Mouse (Mus musculus): ENCODE data around the gene Pafah1b3. TPM values are rescaled to one million over a fixed set of nuclear protein-coding genes. Genes with fewer than 3 reads are reported as not detected.

Gene Pafah1b3
- polyA plus RNA-seq, 1 experiment from 2014 or later: 513 TPM

DNA sequence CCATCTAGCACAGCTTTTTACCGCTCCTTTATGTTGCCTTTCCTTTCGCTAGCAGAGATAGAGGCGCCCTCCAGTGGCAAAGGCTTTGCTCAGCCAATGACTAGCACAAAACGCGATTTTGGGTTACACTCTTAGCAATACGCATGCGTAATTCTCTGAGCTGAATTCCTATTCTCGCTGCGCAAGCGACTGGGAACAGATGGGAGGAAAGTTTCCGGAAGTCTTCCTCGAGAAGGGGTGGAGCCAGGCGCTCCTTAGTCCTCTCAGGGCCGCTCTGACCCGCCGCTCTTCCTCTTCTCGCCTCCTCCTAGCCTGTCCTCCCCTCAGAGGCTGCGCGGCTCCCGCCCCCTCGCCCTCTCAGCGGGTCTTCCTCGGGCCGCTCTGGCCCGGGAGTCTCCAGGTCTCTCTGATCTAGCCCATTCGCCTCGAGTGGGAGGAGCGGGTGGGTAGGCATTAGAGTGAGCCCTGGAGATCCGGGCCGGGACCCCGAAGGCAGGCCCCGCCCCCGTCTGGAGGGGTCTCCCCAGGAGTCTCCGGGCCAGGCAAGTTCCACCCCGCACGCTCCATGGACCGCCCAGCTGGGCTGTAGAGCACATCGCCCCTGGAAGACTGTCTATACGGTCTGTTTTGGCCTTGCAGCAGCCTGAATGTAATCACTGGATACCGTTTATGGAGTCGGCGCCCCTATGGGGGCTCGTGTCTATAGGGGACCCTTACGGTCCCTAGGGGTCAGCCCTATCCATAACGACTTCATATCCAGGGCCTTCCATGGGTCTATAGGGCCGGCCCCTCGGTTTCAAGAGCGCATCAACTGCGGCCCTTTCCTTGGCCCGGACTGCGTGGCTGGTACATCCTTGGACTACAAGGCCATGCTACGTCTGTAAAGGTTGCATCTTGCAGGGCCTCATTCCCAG lies 19.0 kb upstream of the Pafah1b3 start, which contains the start of gene Megf8:
Gene Megf8, plus strand, starts transcription at position 633 of the 914 bp plus-strand sequence.
- Histone ChIP-seq H3K4me1 (peaks cover 44% of the 10 kb centered on the region), H3K27ac (peak within 1 kb of the TSS; percentile 85), H3K27me3 (peaks cover 44% of the 10 kb centered on the region), H3K36me3 (ENCODE audit: poor library complexity, severe bottlenecking) (no peaks in the 10 kb centered on the region; the same call in 1 of the 2 replicates), H3K4me2 (peak within 1 kb of the TSS; percentile 94), H3K9ac (peak within 1 kb of the TSS; percentile 83), H3K9me3 (replicated peaks) (no peaks in the 10 kb centered on the region), H3K4me3 (peak within 1 kb of the TSS; percentile 67)
- WGBS: 1% methylated on average over 52 of the region's 52 CpGs
- ATAC-seq: peak; percentile 98

GRCm38 (mm10) chr7:25315306-25316041 lies 17.7 kb upstream of the Pafah1b3 start:
- peak overlapping the region; percentile 94 for H3K4me2 ChIP-seq
- WGBS: under 1% methylated on average over 43 of the region's 69 CpGs
- H3K4me3 ChIP-seq: peak overlapping the region; percentile 67
- no peak overlapping the region for H3K27ac ChIP-seq
- ATAC-seq: no peak
- peaks cover 35% of the 10 kb centered on the region for H3K4me1 ChIP-seq
- H3K9ac ChIP-seq: peak overlapping the region; percentile 64
- H3K9me3 ChIP-seq (replicated peaks): no peaks in the 10 kb centered on the region
- no peaks in the 10 kb centered on the region; the same call in 1 of the 2 replicates for H3K36me3 ChIP-seq (ENCODE audit: poor library complexity, severe bottlenecking)
- H3K27me3 ChIP-seq: peaks cover 54% of the 10 kb centered on the region

- H3K9me3 ChIP-seq (replicated peaks): no peaks in the 10 kb centered on the region
- H3K9ac ChIP-seq: peak overlapping the region; percentile 64
- H3K27ac ChIP-seq: no peak overlapping the region
- H3K4me1 ChIP-seq: peaks cover 35% of the 10 kb centered on the region
- H3K27me3 ChIP-seq: peaks cover 54% of the 10 kb centered on the region
- no peak for ATAC-seq
- H3K4me3 ChIP-seq: peak overlapping the region; percentile 67
- H3K36me3 ChIP-seq (ENCODE audit: poor library complexity, severe bottlenecking): no peaks in the 10 kb centered on the region; the same call in 1 of the 2 replicates
- peak overlapping the region; percentile 94 for H3K4me2 ChIP-seq
- WGBS: 1% methylated on average over 47 of the region's 51 CpGs
Observed at GRCm38 (mm10) chr7:25314606-25315305, 17.0 kb upstream of the Pafah1b3 start.

DNA sequence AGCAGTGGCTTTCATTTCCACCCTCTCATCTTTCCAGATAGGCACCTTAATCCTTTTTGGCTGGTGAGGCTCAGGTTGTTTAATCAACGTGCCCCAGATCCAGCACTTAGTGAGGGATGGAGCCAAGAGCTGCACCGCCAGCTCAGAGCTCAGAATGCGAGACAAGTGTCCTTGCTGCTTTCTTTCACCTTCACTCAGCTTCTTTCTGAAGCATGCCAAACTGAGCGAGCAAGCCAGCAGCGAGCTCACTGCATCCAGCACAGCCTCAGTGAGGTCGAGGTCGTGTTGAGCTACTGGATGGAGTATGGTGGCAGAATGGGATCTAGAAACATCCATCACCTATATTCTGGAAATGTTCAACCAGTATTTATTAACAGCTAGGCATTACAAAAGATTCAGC lies 15.5 kb upstream of the Pafah1b3 start:
- H3K27me3 ChIP-seq: peaks cover 60% of the 10 kb centered on the region
- no peak overlapping the region for H3K4me3 ChIP-seq
- H3K9ac ChIP-seq: no peak overlapping the region
- WGBS: 35% methylated on average over 7 of the region's 7 CpGs
- no peak for ATAC-seq
- no peak overlapping the region for H3K27ac ChIP-seq
- H3K36me3 ChIP-seq (ENCODE audit: poor library complexity, severe bottlenecking): no peaks in the 10 kb centered on the region
- peaks cover 31% of the 10 kb centered on the region for H3K4me1 ChIP-seq
- H3K9me3 ChIP-seq (replicated peaks): no peaks in the 10 kb centered on the region
- H3K4me2 ChIP-seq: no peak overlapping the region

DNA sequence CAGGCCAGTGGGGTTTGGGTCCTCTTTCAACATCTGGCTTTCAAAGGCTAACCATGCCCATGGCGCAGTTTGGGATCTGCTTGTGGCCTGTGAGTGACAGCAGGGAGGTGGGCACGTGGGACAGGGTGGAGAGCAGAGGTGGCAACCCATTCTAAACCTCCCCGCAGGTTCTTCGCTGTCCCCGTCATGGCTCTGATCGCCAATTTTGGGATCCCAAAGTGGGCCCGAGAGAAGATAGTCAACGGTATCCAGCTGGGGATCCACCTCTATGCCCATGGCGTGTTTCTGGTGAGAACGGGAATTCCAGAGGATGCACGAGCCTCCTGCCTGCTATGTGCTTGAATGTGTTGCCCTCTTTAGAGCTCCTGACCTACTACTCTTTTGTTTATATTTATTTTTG lies 13.4 kb upstream of the Pafah1b3 start:
- H3K9me3 ChIP-seq (replicated peaks): no peaks in the 10 kb centered on the region
- H3K27me3 ChIP-seq: peaks cover 72% of the 10 kb centered on the region
- no peak overlapping the region for H3K4me2 ChIP-seq
- H3K27ac ChIP-seq: no peak overlapping the region
- WGBS: 82% methylated on average over 11 of the region's 11 CpGs
- no peak overlapping the region for H3K4me3 ChIP-seq
- ATAC-seq: no peak
- H3K9ac ChIP-seq: no peak overlapping the region
- H3K36me3 ChIP-seq (ENCODE audit: poor library complexity, severe bottlenecking): no peaks in the 10 kb centered on the region
- peaks cover 19% of the 10 kb centered on the region for H3K4me1 ChIP-seq

DNA sequence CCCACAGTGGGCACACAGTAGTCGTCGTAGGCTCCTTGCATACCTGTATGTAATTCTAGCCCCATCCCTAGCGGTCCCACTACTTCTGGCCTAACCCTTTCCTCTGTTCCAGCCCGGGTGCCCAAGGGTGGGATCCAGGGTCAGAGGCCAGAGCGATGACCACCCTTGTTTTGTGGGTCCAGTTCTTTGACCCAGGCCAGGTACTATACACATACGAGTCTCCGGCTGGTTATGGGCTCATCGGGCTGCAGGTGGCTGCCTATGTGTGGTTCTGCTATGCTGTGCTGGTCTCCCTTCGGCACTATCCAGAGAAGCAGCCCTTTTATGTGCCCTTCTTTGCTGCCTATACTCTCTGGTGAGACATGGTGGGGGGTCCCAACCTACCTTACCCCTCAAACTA lies 11.6 kb upstream of the Pafah1b3 start:
- no peaks in the 10 kb centered on the region for H3K9me3 ChIP-seq (replicated peaks)
- no peaks in the 10 kb centered on the region for H3K36me3 ChIP-seq (ENCODE audit: poor library complexity, severe bottlenecking)
- ATAC-seq: no peak
- H3K4me1 ChIP-seq: peaks cover 10% of the 10 kb centered on the region
- H3K4me3 ChIP-seq: no peak overlapping the region
- peaks cover 54% of the 10 kb centered on the region for H3K27me3 ChIP-seq
- H3K9ac ChIP-seq: no peak overlapping the region
- WGBS: 92% methylated on average over 9 of the region's 9 CpGs
- H3K27ac ChIP-seq: no peak overlapping the region
- H3K4me2 ChIP-seq: no peak overlapping the region

DNA sequence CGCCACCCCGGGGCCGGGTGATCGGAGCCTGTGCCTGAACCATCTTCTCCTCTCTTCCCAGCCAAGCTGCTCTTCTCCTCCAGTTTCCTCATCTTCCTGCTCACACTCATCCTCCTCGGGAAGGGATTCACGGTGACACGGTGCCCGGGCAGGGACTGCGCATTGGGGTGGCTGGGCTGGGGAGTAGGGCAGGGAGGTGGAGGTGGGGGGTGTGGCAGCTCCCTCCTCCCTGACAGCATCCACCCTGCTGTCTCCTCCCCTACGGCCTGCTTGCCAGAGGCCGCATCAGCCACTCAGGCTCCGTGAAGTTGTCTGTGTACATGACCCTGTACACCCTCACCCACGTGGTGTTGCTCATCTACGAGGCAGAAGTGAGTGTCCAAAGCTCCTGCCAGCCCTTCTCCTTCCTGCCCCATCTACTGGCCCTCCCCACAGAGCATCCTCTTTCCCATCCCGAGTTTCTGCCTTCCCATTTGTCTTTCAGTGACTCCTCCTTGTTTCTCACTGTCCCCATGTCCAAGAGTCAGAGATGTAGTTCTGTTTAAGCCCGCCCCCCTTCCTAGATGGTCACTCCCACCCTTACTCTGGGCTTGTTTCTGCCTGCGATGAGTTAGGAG lies 11.0 kb upstream of the Pafah1b3 start:
- H3K4me2 ChIP-seq: no peak overlapping the region
- H3K27me3 ChIP-seq: peaks cover 48% of the 10 kb centered on the region
- no peaks in the 10 kb centered on the region for H3K36me3 ChIP-seq (ENCODE audit: poor library complexity, severe bottlenecking)
- H3K27ac ChIP-seq: no peak overlapping the region
- ATAC-seq: no peak
- 69% methylated on average over 17 of the region's 17 CpGs for WGBS
- peaks cover 10% of the 10 kb centered on the region for H3K4me1 ChIP-seq
- no peak overlapping the region for H3K9ac ChIP-seq
- H3K4me3 ChIP-seq: no peak overlapping the region
- no peaks in the 10 kb centered on the region for H3K9me3 ChIP-seq (replicated peaks)

GRCm38 (mm10) chr7:25306614-25306996 lies 8.8 kb upstream of the Pafah1b3 start:
- H3K27ac ChIP-seq: peak overlapping the region; percentile 31; the same call in 1 of the 2 replicates

GRCm38 (mm10) chr7:25305956-25306613 lies 8.3 kb upstream of the Pafah1b3 start, which contains the start of gene Tmem145:
Tmem145 (plus strand) TSS chr7:25306106.
- WGBS: under 1% methylated on average over 47 of the region's 47 CpGs
- Histone ChIP-seq H3K27ac (peak within 1 kb of the TSS; percentile 66), H3K9me3 (replicated peaks) (no peaks in the 10 kb centered on the region), H3K9ac (peak within 1 kb of the TSS; percentile 71), H3K4me3 (peak within 1 kb of the TSS; percentile 48), H3K27me3 (peaks cover 21% of the 10 kb centered on the region), H3K4me1 (peaks cover 11% of the 10 kb centered on the region), H3K4me2 (peak within 1 kb of the TSS; percentile 80), H3K36me3 (ENCODE audit: poor library complexity, severe bottlenecking) (no peaks in the 10 kb centered on the region)
- ATAC-seq: peak; percentile 75

More at GRCm38 (mm10) chr7:25306614-25306996, 8.8 kb upstream of the Pafah1b3 start:
- H3K9me3 ChIP-seq (replicated peaks): no peaks in the 10 kb centered on the region
- peak overlapping the region; percentile 71 for H3K9ac ChIP-seq
- peaks cover 26% of the 10 kb centered on the region for H3K27me3 ChIP-seq
- peak overlapping the region; percentile 80 for H3K4me2 ChIP-seq
- H3K4me3 ChIP-seq: peak overlapping the region; percentile 48
- ATAC-seq: peak; percentile 34; the same call in 1 of the 2 replicates
- no peaks in the 10 kb centered on the region for H3K36me3 ChIP-seq (ENCODE audit: poor library complexity, severe bottlenecking)
- peaks cover 10% of the 10 kb centered on the region for H3K4me1 ChIP-seq
- WGBS: 51% methylated on average over 2 of the region's 2 CpGs

- Histone ChIP-seq H3K36me3 (ENCODE audit: poor library complexity, severe bottlenecking) (no peaks in the 10 kb centered on the region), H3K4me1 (peaks cover 14% of the 10 kb centered on the region), H3K9me3 (replicated peaks) (no peaks in the 10 kb centered on the region), H3K9ac (peak overlapping the region; percentile 71), H3K4me2 (peak overlapping the region; percentile 80), H3K4me3 (peak overlapping the region; percentile 48), H3K27ac (peak overlapping the region; percentile 66), H3K27me3 (peaks cover 19% of the 10 kb centered on the region)
- ATAC-seq: no peak; the same call in 1 of the 2 replicates
- WGBS: 1% methylated on average over 2 of the region's 2 CpGs
Observed at GRCm38 (mm10) chr7:25305481-25305880, 7.7 kb upstream of the Pafah1b3 start.

DNA sequence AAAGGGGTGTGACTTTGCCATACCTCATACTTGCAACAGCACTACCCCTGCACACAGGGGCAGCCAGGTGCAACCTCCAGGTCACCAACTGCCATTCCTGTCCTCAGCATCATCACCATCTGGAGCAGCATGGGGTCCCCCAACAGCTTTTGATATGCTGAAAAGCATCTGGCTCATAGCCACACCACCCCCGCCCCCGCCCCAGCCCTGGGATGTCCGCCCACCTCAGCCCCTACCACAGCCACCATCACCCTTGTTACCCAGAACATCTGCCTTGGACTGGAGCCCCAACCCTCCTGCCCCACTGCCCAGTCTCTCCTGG lies 5.9 kb upstream of the Pafah1b3 start:
- peaks cover 15% of the 10 kb centered on the region for H3K27me3 ChIP-seq
- peaks cover 15% of the 10 kb centered on the region for H3K4me1 ChIP-seq
- no peaks in the 10 kb centered on the region for H3K36me3 ChIP-seq (ENCODE audit: poor library complexity, severe bottlenecking)
- H3K9ac ChIP-seq: no peak overlapping the region
- no peaks in the 10 kb centered on the region for H3K9me3 ChIP-seq (replicated peaks)
- no peak for ATAC-seq
- no peak overlapping the region for H3K4me2 ChIP-seq
- no peak overlapping the region for H3K4me3 ChIP-seq
- no peak overlapping the region for H3K27ac ChIP-seq
- whole genome bisulfite sequencing: 93% methylated on average over 3 of the region's 3 CpGs

Data from forebrain, embryonic 13.5 days (tissue).